Mouse (Mus musculus) hindbrain, embryonic 12.5 days (tissue): ENCODE data around the gene Cyp2d9. TPM values are rescaled to one million over a fixed set of nuclear protein-coding genes. Genes with fewer than 3 reads are reported as not detected.
"Not testable (repeated sequence)": the region's sequence is repeated elsewhere in the genome, so short reads cannot be mapped to it uniquely, and the experiment has no call there.

ENCODE experiments used
- ATAC-seq: fragments of 200-750 bp; cut with Nextera tagmentation; 2 replicates; pipeline ENCODE4 v1.8.0; 2017; ENCODE audit warnings: moderate TSS enrichment; ENCODE audit not compliant: low FRiP score
- H3K27ac ChIP-seq: fragments of 300-500 bp; sonication (generic); 2 replicates; pipeline ENCODE4 v1.5.1; 2016; ENCODE audit warnings: mild to moderate bottlenecking
- H3K27me3 ChIP-seq: fragments of 300-500 bp; sonication (generic); 2 replicates; pipeline ENCODE4 v1.6.1; 2016; ENCODE audit warnings: mild to moderate bottlenecking
- H3K36me3 ChIP-seq: fragments of 300-500 bp; sonication (generic); 2 replicates; pipeline ENCODE4 v1.6.1; 2016; ENCODE audit warnings: mild to moderate bottlenecking
- H3K4me1 ChIP-seq: fragments of 300-500 bp; sonication (generic); 2 replicates; pipeline ENCODE4 v1.6.1; 2016
- H3K4me2 ChIP-seq: fragments of 300-500 bp; sonication (generic); replicated peaks from 2 replicates; pipeline ENCODE4 v1.6.1; 2016; ENCODE audit warnings: mild to moderate bottlenecking
- H3K4me3 ChIP-seq: fragments of 300-500 bp; sonication (generic); 2 replicates; pipeline ENCODE4 v1.5.1; 2016; ENCODE audit warnings: mild to moderate bottlenecking
- H3K9ac ChIP-seq: fragments of 300-500 bp; sonication (generic); 2 replicates; pipeline ENCODE4 v1.6.1; 2016; ENCODE audit warnings: mild to moderate bottlenecking, moderate library complexity
- H3K9me3 ChIP-seq: fragments of 300-500 bp; sonication (generic); replicated peaks from 2 replicates; pipeline ENCODE4 v1.6.1; 2016; ENCODE audit warnings: mild to moderate bottlenecking
- WGBS: fragments of 180-500 bp; shearing (Covaris S2); methylation state at CpG from one replicate; pipeline ENCODE4 v1.1.7; 2016; 5-methylcytosine and 5-hydroxymethylcytosine counted together
- microRNA-seq: library from miRNA; unstranded; fragments of <30 nt; microRNA quantifications from one replicate; pipeline ENCODE4, GENCODE M21; 2017
- polyA plus RNA-seq: library from polyadenylated mRNA; unstranded; fragments of >200 nt; fragmentation: Nextera tagmentation; extraction: Ambion mirVana; gene quantifications from 2 replicates; pipeline ENCODE4 v1.2.1, GENCODE M21; 2016

Cyp2d9 gene
- polyA plus RNA-seq, 1 experiment from 2014 or later = not detected

- H3K9ac ChIP-seq, H3K9me3 ChIP-seq, H3K27ac ChIP-seq, H3K27me3 ChIP-seq, H3K36me3 ChIP-seq, H3K4me3 ChIP-seq, ATAC-seq, H3K4me2 ChIP-seq, H3K4me1 ChIP-seq: not testable (repeated sequence)
- 83% methylated on average over 1 of the region's 1 CpGs for WGBS
Observed at GRCm38 (mm10) chr15:82452133-82452532, 18.9 kb downstream of the Cyp2d9 start.

- not testable (repeated sequence) for H3K4me3 ChIP-seq, H3K4me1 ChIP-seq, H3K9ac ChIP-seq, H3K27me3 ChIP-seq, H3K27ac ChIP-seq, H3K9me3 ChIP-seq, H3K36me3 ChIP-seq, H3K4me2 ChIP-seq, ATAC-seq
- WGBS = 89% methylated on average over 6 of the region's 6 CpGs
Observed at GRCm38 (mm10) chr15:82453501-82453900, 20.3 kb downstream of the Cyp2d9 start.

GRCm38 (mm10) chr15:82456086-82456790 lies 23.0 kb downstream of the Cyp2d9 start:
- H3K4me3 ChIP-seq, H3K9ac ChIP-seq, H3K27ac ChIP-seq, H3K4me1 ChIP-seq, H3K4me2 ChIP-seq, H3K36me3 ChIP-seq, H3K9me3 ChIP-seq, H3K27me3 ChIP-seq, ATAC-seq: not testable (repeated sequence)
- 92% methylated on average over 6 of the region's 6 CpGs for WGBS

DNA sequence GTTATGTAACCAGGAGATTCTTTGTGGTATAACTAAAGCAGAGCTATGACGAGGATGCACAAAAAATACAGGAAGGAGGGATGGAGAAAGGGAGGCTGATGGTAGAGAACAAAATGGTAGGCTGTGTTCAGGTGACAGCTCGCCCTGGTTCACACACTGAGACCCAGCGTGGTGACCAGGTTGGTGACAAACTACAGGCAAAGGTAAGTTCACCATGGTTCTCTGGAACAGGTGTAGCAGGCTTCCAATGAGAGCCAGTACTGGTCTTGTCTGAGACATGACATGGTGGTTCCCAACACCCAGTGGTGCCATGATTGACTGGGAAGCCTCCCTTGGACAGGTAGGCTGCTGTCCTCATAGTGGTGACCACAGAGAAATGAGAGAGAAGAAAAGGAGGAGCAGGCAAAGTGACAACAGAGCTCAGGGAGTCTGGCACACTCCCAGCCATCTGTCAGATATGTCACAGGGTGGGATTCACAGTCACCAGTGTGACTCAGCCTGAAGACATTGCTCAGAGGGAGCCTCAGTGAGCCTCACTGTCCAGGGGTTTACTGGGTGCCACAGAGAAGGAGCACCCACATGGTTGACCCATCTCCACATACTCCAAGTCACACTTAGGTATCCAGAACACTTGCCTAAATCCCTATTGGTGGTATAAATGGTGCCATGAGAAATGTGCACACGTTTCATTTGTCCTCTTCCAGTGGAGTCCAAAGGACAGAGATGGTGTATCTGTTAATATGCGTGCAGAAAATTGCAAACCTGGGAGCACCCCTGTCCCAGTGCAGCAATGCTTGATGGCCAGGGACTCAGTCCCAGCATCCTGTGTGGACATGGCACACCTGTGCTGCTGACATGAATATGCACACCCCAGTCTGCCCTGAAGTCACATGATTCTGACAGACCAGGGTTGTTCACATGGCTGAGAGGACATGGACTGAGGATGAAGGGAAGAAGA lies 24.1 kb downstream of the Cyp2d9 start:
- Histone ChIP-seq H3K4me1 (no peaks in the 10 kb centered on the region), H3K9ac (no peak overlapping the region), H3K9me3 (no peaks in the 10 kb centered on the region), H3K4me3 (no peak overlapping the region), H3K27ac (no peak overlapping the region), H3K36me3 (no peaks in the 10 kb centered on the region), H3K27me3 (no peaks in the 10 kb centered on the region), H3K4me2 (no peak overlapping the region)
- 79% methylated on average over 5 of the region's 5 CpGs for WGBS
- ATAC-seq = no peak

- not testable (repeated sequence) for H3K9me3 ChIP-seq, H3K27me3 ChIP-seq, H3K4me2 ChIP-seq, H3K27ac ChIP-seq, H3K9ac ChIP-seq, H3K36me3 ChIP-seq, ATAC-seq, H3K4me3 ChIP-seq, H3K4me1 ChIP-seq
- WGBS = 81% methylated on average over 12 of the region's 12 CpGs
Observed at GRCm38 (mm10) chr15:82459266-82459665, 26.0 kb downstream of the Cyp2d9 start.

DNA sequence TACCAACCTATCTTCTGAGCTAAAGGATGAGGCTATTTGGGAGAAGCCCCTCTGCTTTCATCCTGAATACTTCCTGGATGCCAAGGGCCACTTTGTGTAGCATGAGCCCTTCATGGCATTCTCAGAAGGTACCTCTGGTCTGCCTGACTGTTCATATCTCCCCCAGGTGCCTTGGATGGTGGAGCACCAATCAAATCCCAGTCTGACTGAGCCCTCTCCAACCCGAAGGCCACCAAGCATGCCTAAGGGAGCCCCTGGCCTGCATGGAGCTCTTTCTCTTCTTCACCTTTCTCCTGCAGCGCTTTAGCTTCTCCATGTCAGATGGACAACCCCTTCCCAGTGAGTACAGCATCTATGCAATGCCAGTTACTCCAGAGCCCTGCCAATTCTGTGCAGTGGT lies 31.5 kb downstream of the Cyp2d9 start:
- Histone ChIP-seq H3K4me2 (no peak overlapping the region), H3K9ac (no peak overlapping the region), H3K27me3 (no peaks in the 10 kb centered on the region), H3K36me3 (no peaks in the 10 kb centered on the region), H3K27ac (no peak overlapping the region), H3K4me1 (no peaks in the 10 kb centered on the region), H3K9me3 (no peaks in the 10 kb centered on the region), H3K4me3 (no peak overlapping the region)
- WGBS = 71% methylated on average over 2 of the region's 2 CpGs
- no peak for ATAC-seq

GRCm38 (mm10) chr15:82494273-82494672 lies 61.0 kb downstream of the Cyp2d9 start:
- H3K4me1 ChIP-seq, H3K36me3 ChIP-seq, H3K27ac ChIP-seq, H3K9ac ChIP-seq, H3K9me3 ChIP-seq, H3K4me2 ChIP-seq, H3K27me3 ChIP-seq, ATAC-seq, H3K4me3 ChIP-seq: not testable (repeated sequence)
- WGBS = 78% methylated on average over 13 of the region's 13 CpGs

Small RNA genes within 50 kb of the gene (microRNA-seq; reads per million reads assigned to microRNA genes)
- gene Gm25990 = not detected
- gene Gm27331 = not detected
- not detected for gene Gm27622
- gene Gm27825 = not detected
- not detected for gene Mir7684

Other genes with a start within 250 kb of the Cyp2d9 start
- 1.6 and 1.7 TPM in 2 replicates for gene Shisa8, start 220.6 kb upstream of the Cyp2d9 start, polyA plus RNA-seq
- 0.18 and 0.34 TPM in 2 replicates for gene Tnfrsf13c, start 209.1 kb upstream of the Cyp2d9 start, polyA plus RNA-seq
- 51.1 and 51.4 TPM in 2 replicates for gene Cenpm, start 188.7 kb upstream of the Cyp2d9 start, polyA plus RNA-seq
- 1.3 and 1.6 TPM in 2 replicates for gene 1500009C09Rik, start 181.0 kb upstream of the Cyp2d9 start, polyA plus RNA-seq
- 234 and 254 TPM in 2 replicates for gene Sept3, start 158.5 kb upstream of the Cyp2d9 start, polyA plus RNA-seq
- gene Wbp2nl, start 134.5 kb upstream of the Cyp2d9 start, polyA plus RNA-seq = not detected in 2 replicates
- gene Naga, start 94.5 kb upstream of the Cyp2d9 start, polyA plus RNA-seq = 26.7 and 29.7 TPM in 2 replicates
- 5.3 and 6.2 TPM in 2 replicates for gene Pheta2, start 94.5 kb upstream of the Cyp2d9 start, polyA plus RNA-seq
- 250 and 259 TPM in 2 replicates for gene Smdt1, start 94.5 kb upstream of the Cyp2d9 start, polyA plus RNA-seq
- 266 and 295 TPM in 2 replicates for gene Ndufa6, start 79.1 kb upstream of the Cyp2d9 start, polyA plus RNA-seq
- gene Cyp2d22, start 53.2 kb upstream of the Cyp2d9 start, polyA plus RNA-seq = 4.0 and 4.8 TPM in 2 replicates
- not detected in 2 replicates for gene Cyp2d11, start 39.4 kb upstream of the Cyp2d9 start, polyA plus RNA-seq
- not detected in 2 replicates for gene Cyp2d10, start 26.2 kb upstream of the Cyp2d9 start, polyA plus RNA-seq
- gene Cyp2d12, start 121.6 kb downstream of the Cyp2d9 start, polyA plus RNA-seq = not detected in 2 replicates
- gene Cyp2d34, start 187.5 kb downstream of the Cyp2d9 start, polyA plus RNA-seq = not detected in 2 replicates